Comparison of ENCODE assay signal across 10 mouse cellular contexts in genomic region chr8:119424740-119425139, GRCm38 (mm10). TPM values are rescaled to one million over a fixed set of nuclear protein-coding genes. Genes with fewer than 3 reads are reported as not detected.
A peak's percentile ranks its signal among the peaks of the same experiment; 100 is the strongest.
DNase-seq lines count a peak whose midpoint lies in the region; ATAC-seq and TF ChIP-seq lines count a peak whose summit lies in the region.
"Had no signal": no experiment of that assay in that cellular context is flagged by ENCODE, and none has a peak within 500 bp of the region (broad histone marks: within the 10 kb centered on the region; RNA-seq: fewer than 3 reads in every experiment).

No protein-coding gene starts in this region.

- H3K9ac ChIP-seq in neural tube, embryonic 13.5 days: no peak overlapping the region
- H3K9ac ChIP-seq in neural tube, embryonic 15.5 days (replicated peaks): no peak overlapping the region
- H3K9ac ChIP-seq in liver, embryonic 15.5 days: no peak overlapping the region

- DNase-seq in gastrocnemius, postnatal 14 days: peak; percentile 39
- DNase-seq in gastrocnemius, postnatal 10 days: no peak
- DNase-seq in thymus, postnatal 14 days: peak; percentile 64
- no peak for DNase-seq in left cerebral cortex, adult 2 months (ENCODE audit: extremely low spot score in 1 of 2, low spot score in 2 of 2)
- DNase-seq in right cerebral cortex, postnatal 14 days: no peak
- DNase-seq: cerebellum, adult 11 months had no signal

- H3K27me3 ChIP-seq in neural tube, embryonic 13.5 days: no peaks in the 10 kb centered on the region
- H3K27me3 ChIP-seq in neural tube, embryonic 15.5 days (replicated peaks): no peaks in the 10 kb centered on the region
- H3K27me3 ChIP-seq in liver, embryonic 15.5 days: no peaks in the 10 kb centered on the region

- ATAC-seq in neural tube, embryonic 13.5 days (ENCODE audit: low read depth): no peak
- no peak for ATAC-seq in neural tube, embryonic 15.5 days (ENCODE audit: low FRiP score)
- ATAC-seq in liver, embryonic 15.5 days (ENCODE audit: insufficient read depth): peak; percentile 17; the same call in 1 of the 2 replicates

- TF ChIP-seq CTCF in left cerebral cortex, adult 2 months (IDR thresholded peaks at IDR 0.05): no peak

- no peak overlapping the region for H3K4me2 ChIP-seq in neural tube, embryonic 13.5 days
- H3K4me2 ChIP-seq in neural tube, embryonic 15.5 days: no peak overlapping the region
- peak overlapping the region; percentile 39 for H3K4me2 ChIP-seq in liver, embryonic 15.5 days
- H3K4me2 ChIP-seq: midbrain, embryonic 11.5 days had no signal

- H3K27ac ChIP-seq in neural tube, embryonic 13.5 days (replicated peaks): peak overlapping the region; percentile 62
- H3K27ac ChIP-seq in neural tube, embryonic 15.5 days (replicated peaks): no peak overlapping the region
- H3K27ac ChIP-seq in liver, embryonic 15.5 days (replicated peaks): peak overlapping the region; percentile 69
- H3K27ac ChIP-seq in left cerebral cortex, adult 2 months: no peak overlapping the region

- H3K36me3 ChIP-seq in neural tube, embryonic 13.5 days: no peaks in the 10 kb centered on the region
- no peaks in the 10 kb centered on the region for H3K36me3 ChIP-seq in neural tube, embryonic 15.5 days
- no peaks in the 10 kb centered on the region for H3K36me3 ChIP-seq in liver, embryonic 15.5 days (replicated peaks)

- 81% methylated on average over 10 of the region's 10 CpGs for WGBS in neural tube, embryonic 13.5 days
- WGBS in neural tube, embryonic 15.5 days: 75% methylated on average over 10 of the region's 10 CpGs
- 29% methylated on average over 10 of the region's 10 CpGs for WGBS in liver, embryonic 15.5 days (ENCODE audit: insufficient replicate concordance)

- intact Hi-C loops in gastrocnemius, postnatal 14 days (cut with DNase I; ENCODE audit: low total_unique reads): no loop called here
- intact Hi-C loops in left cerebral cortex, adult 2 months (cut with DNase I): no loop called here

- H3K4me3 ChIP-seq in neural tube, embryonic 13.5 days: no peak overlapping the region
- H3K4me3 ChIP-seq in neural tube, embryonic 15.5 days (replicated peaks): no peak overlapping the region
- 0 out of 2 replicates have a peak overlapping the region, but pooled peaks have one; percentile 3 for H3K4me3 ChIP-seq in liver, embryonic 15.5 days (replicated peaks)
- H3K4me3 ChIP-seq in left cerebral cortex, adult 2 months: no peak overlapping the region

- H3K9me3 ChIP-seq in neural tube, embryonic 13.5 days: no peaks in the 10 kb centered on the region
- no peaks in the 10 kb centered on the region for H3K9me3 ChIP-seq in neural tube, embryonic 15.5 days (replicated peaks)
- no peaks in the 10 kb centered on the region for H3K9me3 ChIP-seq in liver, embryonic 15.5 days (replicated peaks)

- peaks cover 12% of the 10 kb centered on the region for H3K4me1 ChIP-seq in neural tube, embryonic 13.5 days (replicated peaks)
- H3K4me1 ChIP-seq in neural tube, embryonic 15.5 days: peaks cover 12% of the 10 kb centered on the region; the same call in 1 of the 2 replicates
- peaks cover 84% of the 10 kb centered on the region for H3K4me1 ChIP-seq in liver, embryonic 15.5 days (replicated peaks)

RNA-seq across cellular contexts. Expression of gene Osgin1, which starts 9.2 kb away (rescaled TPM):
- 1 to 10 TPM; 3.9 to 5.1 TPM for total RNA-seq in gastrocnemius, postnatal 14 days (2021)
- 1 to 10 TPM; 2.5 to 5.0 TPM for total RNA-seq in gastrocnemius, postnatal 10 days (2021)
- 0.40 TPM in 1 of 2 replicates, not detected in the other for polyA plus RNA-seq in neural tube, embryonic 13.5 days (2015; fragmentation: Nextera tagmentation; extraction: Ambion mirVana)
- polyA plus RNA-seq in neural tube, embryonic 15.5 days (2015; fragmentation: Nextera tagmentation; extraction: Ambion mirVana): 0.35 and 0.82 TPM in 2 replicates
- 41.2 and 49.7 TPM in 2 replicates for polyA plus RNA-seq in liver, embryonic 15.5 days (2015; fragmentation: Nextera tagmentation; extraction: Ambion mirVana)
- under 1 TPM in 1 of 2 experiments, not detected in 1; 0.40 TPM for total RNA-seq in left cerebral cortex, adult 2 months (2021)

RNA-seq across cellular contexts. Expression of gene Necab2, which starts 21.8 kb away (rescaled TPM):
- total RNA-seq in gastrocnemius, postnatal 14 days (2021): under 1 TPM; 0.33 to 0.59 TPM
- under 1 TPM; 0.38 to 0.73 TPM for total RNA-seq in gastrocnemius, postnatal 10 days (2021)
- polyA plus RNA-seq in neural tube, embryonic 13.5 days (2015; fragmentation: Nextera tagmentation; extraction: Ambion mirVana): 39.6 and 41.7 TPM in 2 replicates
- 35.3 and 45.3 TPM in 2 replicates for polyA plus RNA-seq in neural tube, embryonic 15.5 days (2015; fragmentation: Nextera tagmentation; extraction: Ambion mirVana)
- polyA plus RNA-seq in liver, embryonic 15.5 days (2015; fragmentation: Nextera tagmentation; extraction: Ambion mirVana): not detected in 2 replicates
- 10 to 100 TPM; 63.3 to 80.9 TPM for total RNA-seq in left cerebral cortex, adult 2 months (2021)

RNA-seq across cellular contexts. Expression of gene Mlycd, which starts 30.1 kb away (rescaled TPM):
- 10 to 100 TPM; 67.6 to 94.0 TPM for total RNA-seq in gastrocnemius, postnatal 14 days (2021)
- 10 to 100 TPM; 66.8 to 67.5 TPM for total RNA-seq in gastrocnemius, postnatal 10 days (2021)
- 11.0 and 15.6 TPM in 2 replicates for polyA plus RNA-seq in neural tube, embryonic 13.5 days (2015; fragmentation: Nextera tagmentation; extraction: Ambion mirVana)
- polyA plus RNA-seq in neural tube, embryonic 15.5 days (2015; fragmentation: Nextera tagmentation; extraction: Ambion mirVana): 15.8 and 16.0 TPM in 2 replicates
- polyA plus RNA-seq in liver, embryonic 15.5 days (2015; fragmentation: Nextera tagmentation; extraction: Ambion mirVana): 11.5 and 12.4 TPM in 2 replicates
- 10 to 100 TPM; 26.1 to 28.7 TPM for total RNA-seq in left cerebral cortex, adult 2 months (2021)

Comparison
In these comparisons a context has a peak if more than half of its experiments do, and no peak if none do; other contexts are left out.
1. DNase-seq: peak in gastrocnemius, postnatal 14 days (single experiment) and thymus, postnatal 14 days (single experiment); none in gastrocnemius, postnatal 10 days (single experiment), left cerebral cortex, adult 2 months (0 of 2) and right cerebral cortex, postnatal 14 days (single experiment).
2. H3K27ac ChIP-seq: peak in neural tube, embryonic 13.5 days (single experiment) and liver, embryonic 15.5 days (single experiment); none in neural tube, embryonic 15.5 days (single experiment) and left cerebral cortex, adult 2 months (single experiment).
3. RNA of gene Necab2, which starts 21.8 kb away (total RNA-seq): 63.3 to 80.9 TPM in left cerebral cortex, adult 2 months; 0.38 to 0.73 TPM in gastrocnemius, postnatal 10 days and 0.33 to 0.59 TPM in gastrocnemius, postnatal 14 days; every median in the first group is over 10 times any median in the second.